Mouse (Mus musculus): ENCODE results near the gene Rab4b.

GRCm38 (mm10) chr7:27197634-27198033 lies 18.9 kb upstream of the Rab4b start:
- TF ChIP-seq CTCF (IDR thresholded peaks at IDR 0.05; ENCODE audit: control insufficient read depth, insufficient read depth, insufficient replicate concordance, low read depth, low read length) (no peak), POLR2A (IDR thresholded peaks at IDR 0.05; ENCODE audit: control insufficient read depth, low read depth, low read length) (no peak)
